Mouse (Mus musculus): ENCODE measurements around the gene Opcml. TPM values are rescaled to one million over a fixed set of nuclear protein-coding genes. Genes with fewer than 3 reads are reported as not detected.

The Opcml gene
- polyA plus RNA-seq, 1 experiment from 2014 or later = 0.02 TPM

DNA sequence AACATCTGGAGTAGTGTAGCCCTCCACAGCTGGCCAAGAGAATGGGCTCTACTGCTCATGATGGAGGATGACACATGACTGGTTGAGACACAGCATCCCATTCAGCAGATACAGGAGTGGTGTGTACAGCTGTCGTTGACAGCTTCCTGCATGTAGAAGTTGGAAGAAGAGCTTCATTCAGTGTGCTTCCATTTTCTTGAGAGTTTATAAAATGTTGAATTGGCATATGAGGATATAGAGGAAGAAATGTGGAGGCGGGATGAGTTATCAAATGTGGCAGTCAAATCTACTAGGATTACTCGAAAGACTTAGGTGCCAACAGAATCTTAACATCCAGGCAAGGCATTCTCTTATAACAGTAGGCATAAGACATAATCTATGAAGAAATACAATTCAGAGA lies 723.3 kb downstream of the Opcml start:
- WGBS (ENCODE audit: insufficient replicate concordance) = 81% methylated on average over 3 of the region's 3 CpGs
- H3K27me3 ChIP-seq (ENCODE audit: insufficient read depth, low read length) = no peaks in the 10 kb centered on the region
- no peak for TF ChIP-seq CTCF (IDR thresholded peaks at IDR 0.05; ENCODE audit: low read depth)
- no peak for TF ChIP-seq EP300 (IDR thresholded peaks at IDR 0.05; ENCODE audit: low read depth)
- no peaks in the 10 kb centered on the region for H3K36me3 ChIP-seq (replicated peaks; ENCODE audit: insufficient read depth, low read length)
- H3K4me2 ChIP-seq (ENCODE audit: low read depth, low read length) = no peak overlapping the region
- no peak for ATAC-seq
- H3K9ac ChIP-seq (replicated peaks) = no peak overlapping the region
- H3K27ac ChIP-seq (ENCODE audit: low read depth) = no peak overlapping the region
- H3K4me1 ChIP-seq (ENCODE audit: insufficient read depth) = no peaks in the 10 kb centered on the region
- H3K4me3 ChIP-seq (ENCODE audit: low read depth, low read length) = no peak overlapping the region
- H3K9me3 ChIP-seq (ENCODE audit: low read length) = no peaks in the 10 kb centered on the region
- no peak for DNase-seq

DNA sequence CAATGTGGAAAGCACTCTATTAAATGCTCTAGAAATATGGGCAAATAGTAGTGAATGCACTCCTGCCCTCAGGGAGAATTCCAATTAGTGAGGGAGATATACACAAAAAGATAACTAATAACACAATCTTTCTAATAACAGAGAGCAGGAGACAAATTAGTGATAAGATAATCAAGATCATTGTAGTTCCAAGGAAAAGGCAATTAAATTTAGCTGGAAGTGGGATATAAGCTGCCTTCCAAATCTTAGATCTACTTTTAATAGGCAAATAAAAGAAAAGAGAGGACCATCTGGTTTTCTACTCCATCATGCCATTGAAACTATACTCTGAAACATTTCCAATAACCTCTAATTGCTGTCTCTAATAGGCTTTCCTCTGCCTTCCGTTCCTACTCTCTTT lies 742.6 kb downstream of the Opcml start:
- WGBS (ENCODE audit: insufficient replicate concordance) = 76% methylated on average over 1 of the region's 1 CpGs
- Histone ChIP-seq H3K9me3 (ENCODE audit: low read length) (no peaks in the 10 kb centered on the region), H3K4me1 (ENCODE audit: insufficient read depth) (no peaks in the 10 kb centered on the region), H3K4me2 (ENCODE audit: low read depth, low read length) (no peak overlapping the region), H3K36me3 (replicated peaks; ENCODE audit: insufficient read depth, low read length) (no peaks in the 10 kb centered on the region), H3K27me3 (ENCODE audit: insufficient read depth, low read length) (no peaks in the 10 kb centered on the region), H3K27ac (ENCODE audit: low read depth) (no peak overlapping the region), H3K9ac (replicated peaks) (no peak overlapping the region), H3K4me3 (ENCODE audit: low read depth, low read length) (no peak overlapping the region)
- TF ChIP-seq CTCF (IDR thresholded peaks at IDR 0.05; ENCODE audit: low read depth) (no peak), EP300 (IDR thresholded peaks at IDR 0.05; ENCODE audit: low read depth) (no peak)
- no peak for DNase-seq
- ATAC-seq = no peak

DNA sequence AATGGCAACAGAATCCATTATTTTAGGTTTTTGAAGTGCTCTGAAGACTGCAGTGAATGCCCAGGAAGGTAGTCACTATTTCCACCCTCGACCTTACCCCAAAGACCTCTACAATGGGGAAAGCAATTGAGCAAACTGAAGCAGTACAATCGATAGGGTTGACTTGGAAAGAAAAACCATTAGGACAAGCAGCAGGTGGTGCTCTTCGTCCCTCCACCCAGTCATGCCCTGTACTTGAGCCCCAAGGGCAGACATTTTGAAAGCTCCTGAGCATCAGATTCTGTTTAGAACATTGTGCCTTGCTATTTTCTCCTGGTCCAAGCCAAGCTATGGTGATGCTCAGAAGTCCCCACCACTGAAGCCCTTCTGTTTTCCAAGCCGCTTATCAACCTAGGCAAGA lies 744.4 kb downstream of the Opcml start:
- DNase-seq = no peak
- H3K36me3 ChIP-seq (replicated peaks; ENCODE audit: insufficient read depth, low read length) = no peaks in the 10 kb centered on the region
- no peaks in the 10 kb centered on the region for H3K4me1 ChIP-seq (ENCODE audit: insufficient read depth)
- no peak for ATAC-seq
- no peaks in the 10 kb centered on the region for H3K9me3 ChIP-seq (ENCODE audit: low read length)
- no peak overlapping the region for H3K27ac ChIP-seq (ENCODE audit: low read depth)
- no peaks in the 10 kb centered on the region for H3K27me3 ChIP-seq (ENCODE audit: insufficient read depth, low read length)
- H3K4me2 ChIP-seq (ENCODE audit: low read depth, low read length) = no peak overlapping the region
- WGBS (ENCODE audit: insufficient replicate concordance) = 65% methylated on average over 4 of the region's 4 CpGs
- no peak overlapping the region for H3K9ac ChIP-seq (replicated peaks)
- no peak for TF ChIP-seq CTCF (IDR thresholded peaks at IDR 0.05; ENCODE audit: low read depth)
- TF ChIP-seq EP300 (IDR thresholded peaks at IDR 0.05; ENCODE audit: low read depth) = no peak
- no peak overlapping the region for H3K4me3 ChIP-seq (ENCODE audit: low read depth, low read length)

DNA sequence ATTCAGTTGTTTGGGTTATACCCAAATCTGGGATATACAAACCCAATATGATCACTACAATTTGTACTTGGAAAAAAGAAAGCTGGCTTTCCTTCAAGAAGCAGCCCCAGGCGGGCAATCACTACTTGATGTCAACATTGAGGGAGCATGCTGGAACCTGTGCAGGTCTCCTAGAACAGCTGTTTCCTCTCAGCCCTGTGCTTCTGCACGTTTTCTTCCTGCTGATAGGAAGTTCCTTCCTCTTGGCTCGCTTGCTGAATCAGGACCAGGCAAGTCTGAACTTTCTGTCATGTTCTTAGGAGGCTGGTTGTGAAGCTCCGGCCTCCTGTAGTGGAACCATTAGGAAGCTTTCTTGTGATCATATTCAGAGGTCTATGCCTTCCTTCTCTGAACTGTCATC lies 746.1 kb downstream of the Opcml start:
- WGBS (ENCODE audit: insufficient replicate concordance) = 34% methylated on average over 4 of the region's 4 CpGs
- Histone ChIP-seq H3K4me2 (ENCODE audit: low read depth, low read length) (no peak overlapping the region), H3K36me3 (replicated peaks; ENCODE audit: insufficient read depth, low read length) (no peaks in the 10 kb centered on the region), H3K9me3 (ENCODE audit: low read length) (no peaks in the 10 kb centered on the region), H3K27ac (ENCODE audit: low read depth) (no peak overlapping the region), H3K4me3 (ENCODE audit: low read depth, low read length) (no peak overlapping the region), H3K27me3 (ENCODE audit: insufficient read depth, low read length) (no peaks in the 10 kb centered on the region), H3K9ac (replicated peaks) (no peak overlapping the region), H3K4me1 (ENCODE audit: insufficient read depth) (no peaks in the 10 kb centered on the region)
- TF ChIP-seq CTCF (IDR thresholded peaks at IDR 0.05; ENCODE audit: low read depth) (no peak), EP300 (IDR thresholded peaks at IDR 0.05; ENCODE audit: low read depth) (no peak)
- ATAC-seq = no peak
- DNase-seq = no peak

DNA sequence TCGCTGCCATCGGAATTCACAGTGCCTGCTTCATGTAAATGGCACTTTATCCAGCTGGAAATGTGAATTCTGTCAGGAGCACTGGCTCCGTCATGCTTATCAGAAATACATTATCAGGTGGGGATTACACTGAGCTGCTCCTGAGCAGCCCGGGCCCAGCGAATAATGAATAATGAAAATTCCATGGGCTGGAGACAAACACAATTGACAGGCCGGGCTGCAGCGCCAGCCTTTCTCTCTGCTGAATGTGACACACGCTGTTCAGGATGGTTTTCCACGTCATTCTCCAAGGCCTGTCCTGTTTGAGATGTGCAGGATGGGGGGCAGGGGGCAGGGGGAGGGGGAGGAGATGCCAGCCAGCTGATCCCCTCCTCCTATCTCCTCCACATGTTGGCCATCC lies 757.6 kb downstream of the Opcml start:
- 69% methylated on average over 9 of the region's 9 CpGs for WGBS (ENCODE audit: insufficient replicate concordance)
- Histone ChIP-seq H3K4me3 (ENCODE audit: low read depth, low read length) (no peak overlapping the region), H3K27ac (ENCODE audit: low read depth) (no peak overlapping the region), H3K4me2 (ENCODE audit: low read depth, low read length) (no peak overlapping the region), H3K27me3 (ENCODE audit: insufficient read depth, low read length) (no peaks in the 10 kb centered on the region), H3K4me1 (ENCODE audit: insufficient read depth) (no peaks in the 10 kb centered on the region), H3K9ac (replicated peaks) (no peak overlapping the region), H3K36me3 (replicated peaks; ENCODE audit: insufficient read depth, low read length) (no peaks in the 10 kb centered on the region), H3K9me3 (ENCODE audit: low read length) (no peaks in the 10 kb centered on the region)
- DNase-seq = no peak
- TF ChIP-seq CTCF (IDR thresholded peaks at IDR 0.05; ENCODE audit: low read depth) (no peak), EP300 (IDR thresholded peaks at IDR 0.05; ENCODE audit: low read depth) (no peak)
- ATAC-seq = no peak

DNA sequence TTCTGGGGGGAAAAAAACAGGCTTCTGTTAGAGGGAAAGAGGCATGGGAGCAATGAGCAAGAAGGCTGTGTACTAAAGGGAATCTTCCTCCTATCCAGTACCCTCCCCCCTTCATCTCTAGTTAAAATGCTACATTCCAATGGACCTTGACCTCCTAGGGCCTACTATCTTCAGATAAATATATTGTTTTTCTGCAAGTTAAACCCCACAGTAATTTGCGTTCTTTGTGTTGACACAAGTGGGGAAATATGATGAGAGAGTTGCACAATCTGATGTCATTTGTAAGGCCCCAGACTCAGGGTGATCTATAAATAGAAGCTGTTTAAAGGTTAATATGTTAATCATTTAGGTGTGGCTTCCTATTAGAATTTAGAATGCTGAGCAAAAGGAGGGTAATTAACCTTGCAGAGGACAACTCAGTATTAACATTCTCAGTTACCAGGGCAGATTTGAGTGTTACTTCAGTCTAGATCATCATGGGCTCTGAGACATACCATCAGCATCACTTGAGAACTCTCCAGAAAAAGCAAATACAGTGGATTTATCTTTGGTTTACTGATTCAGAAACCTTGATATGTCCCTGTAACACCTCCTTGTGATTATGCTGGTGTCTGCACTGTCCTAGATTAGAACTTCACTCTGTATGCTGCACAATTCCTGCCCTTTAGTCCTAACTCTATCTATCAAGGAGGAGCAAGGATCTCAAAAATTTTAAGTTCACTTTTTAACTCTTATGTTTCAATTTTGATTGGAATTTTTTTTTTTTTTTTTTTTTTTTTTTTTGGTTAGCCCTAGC lies 762.0 kb downstream of the Opcml start:
- Histone ChIP-seq H3K36me3 (replicated peaks; ENCODE audit: insufficient read depth, low read length) (no peaks in the 10 kb centered on the region), H3K27ac (ENCODE audit: low read depth) (no peak overlapping the region), H3K9me3 (ENCODE audit: low read length) (no peaks in the 10 kb centered on the region), H3K27me3 (ENCODE audit: insufficient read depth, low read length) (no peaks in the 10 kb centered on the region), H3K4me1 (ENCODE audit: insufficient read depth) (no peaks in the 10 kb centered on the region), H3K4me2 (ENCODE audit: low read depth, low read length) (no peak overlapping the region), H3K4me3 (ENCODE audit: low read depth, low read length) (no peak overlapping the region), H3K9ac (replicated peaks) (no peak overlapping the region)
- TF ChIP-seq CTCF (IDR thresholded peaks at IDR 0.05; ENCODE audit: low read depth) (no peak), EP300 (IDR thresholded peaks at IDR 0.05; ENCODE audit: low read depth) (no peak)
- 48% methylated on average over 1 of the region's 1 CpGs for WGBS (ENCODE audit: insufficient replicate concordance)
- peak; percentile 85 for ATAC-seq
- no peak for DNase-seq
